Mouse (Mus musculus): ENCODE data around the gene Sema3f.
A peak's percentile ranks its signal among the peaks of the same experiment; 100 is the strongest.

Sema3f gene

DNA sequence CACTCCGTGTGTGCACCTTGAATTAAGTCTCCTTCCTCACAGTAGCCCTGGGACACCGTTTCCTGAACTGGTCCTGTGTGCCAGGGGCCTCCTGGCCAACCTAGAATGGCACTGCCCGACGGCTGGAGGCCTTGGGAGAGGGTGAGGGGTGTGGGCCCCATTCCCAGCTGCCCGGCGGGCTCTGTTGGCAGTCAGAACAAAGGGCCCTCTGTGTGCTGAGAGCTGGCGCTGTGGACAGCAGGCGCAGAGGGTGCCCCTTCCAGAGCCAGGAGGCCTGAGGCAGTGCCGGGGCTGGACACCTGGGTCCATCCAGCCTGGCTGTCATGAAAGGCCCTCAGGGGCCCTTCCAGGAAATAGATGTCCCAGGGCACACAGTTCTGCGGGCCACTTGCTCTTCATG is 50.7 kb downstream of the Sema3f start:
- no peak for DNase-seq

DNA sequence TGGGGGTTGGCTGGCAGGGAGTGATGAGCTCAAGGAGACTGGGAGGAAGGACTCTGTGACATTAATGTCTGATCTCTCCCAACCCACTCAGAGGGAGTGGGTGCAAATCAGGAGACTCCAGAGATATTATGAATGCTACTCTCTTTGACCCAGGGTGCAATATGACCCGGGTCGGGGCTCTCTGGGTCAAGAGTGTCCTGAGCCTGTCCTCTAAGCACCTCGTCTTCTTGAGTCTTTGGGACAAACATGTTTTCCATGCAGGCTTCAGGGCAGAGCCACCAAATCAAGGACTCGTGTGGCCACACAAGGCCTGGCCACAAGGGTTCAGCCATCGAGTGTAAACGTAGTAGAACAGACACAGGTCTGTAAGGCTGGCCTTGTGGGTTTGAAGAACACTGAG is 52.2 kb downstream of the Sema3f start:
- no peak for DNase-seq

DNA sequence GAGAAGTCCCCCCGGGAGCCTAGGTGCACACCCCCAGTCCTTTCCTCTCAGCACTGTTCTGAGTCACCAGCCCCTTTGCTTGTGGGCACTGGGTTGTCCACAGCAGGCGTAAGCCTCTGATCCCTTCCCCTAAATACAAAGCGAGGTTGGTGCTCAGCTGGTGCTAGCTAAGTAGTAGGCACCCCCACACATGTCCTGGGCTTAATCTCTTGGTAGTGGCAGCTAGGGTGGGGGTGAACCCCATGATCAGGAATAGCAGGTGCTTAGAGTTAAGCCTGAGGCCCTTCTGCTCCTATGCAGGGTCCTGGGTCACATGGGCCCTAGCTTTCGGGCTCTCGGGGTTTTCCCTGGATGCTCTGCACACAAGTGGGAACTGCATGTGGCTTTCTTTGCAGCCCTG is 53.1 kb downstream of the Sema3f start:
- no peak for DNase-seq

GRCm38 (mm10) chr9:107654585-107654984 is 55.7 kb downstream of the Sema3f start:
- DNase-seq, result no peak

DNA sequence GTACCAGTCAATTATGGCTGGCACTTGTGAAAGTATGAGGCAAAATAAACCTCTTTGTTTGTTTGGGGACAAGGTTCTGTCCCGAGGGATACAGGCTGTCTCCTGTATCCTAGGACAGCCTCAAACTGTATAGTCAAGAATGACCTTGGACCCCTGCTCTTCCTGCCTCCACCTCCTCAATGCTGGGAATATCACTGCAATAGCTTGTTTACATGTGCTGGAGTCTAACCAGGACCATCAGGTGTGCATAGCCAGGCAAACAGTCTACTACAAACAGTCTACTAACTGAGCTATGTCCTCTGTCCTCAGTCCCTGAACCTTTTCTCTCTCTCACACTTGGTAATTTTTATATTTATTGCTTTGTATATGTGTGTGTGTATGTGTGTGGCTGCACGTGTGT is 56.8 kb downstream of the Sema3f start:
- DNase-seq, result no peak

DNA sequence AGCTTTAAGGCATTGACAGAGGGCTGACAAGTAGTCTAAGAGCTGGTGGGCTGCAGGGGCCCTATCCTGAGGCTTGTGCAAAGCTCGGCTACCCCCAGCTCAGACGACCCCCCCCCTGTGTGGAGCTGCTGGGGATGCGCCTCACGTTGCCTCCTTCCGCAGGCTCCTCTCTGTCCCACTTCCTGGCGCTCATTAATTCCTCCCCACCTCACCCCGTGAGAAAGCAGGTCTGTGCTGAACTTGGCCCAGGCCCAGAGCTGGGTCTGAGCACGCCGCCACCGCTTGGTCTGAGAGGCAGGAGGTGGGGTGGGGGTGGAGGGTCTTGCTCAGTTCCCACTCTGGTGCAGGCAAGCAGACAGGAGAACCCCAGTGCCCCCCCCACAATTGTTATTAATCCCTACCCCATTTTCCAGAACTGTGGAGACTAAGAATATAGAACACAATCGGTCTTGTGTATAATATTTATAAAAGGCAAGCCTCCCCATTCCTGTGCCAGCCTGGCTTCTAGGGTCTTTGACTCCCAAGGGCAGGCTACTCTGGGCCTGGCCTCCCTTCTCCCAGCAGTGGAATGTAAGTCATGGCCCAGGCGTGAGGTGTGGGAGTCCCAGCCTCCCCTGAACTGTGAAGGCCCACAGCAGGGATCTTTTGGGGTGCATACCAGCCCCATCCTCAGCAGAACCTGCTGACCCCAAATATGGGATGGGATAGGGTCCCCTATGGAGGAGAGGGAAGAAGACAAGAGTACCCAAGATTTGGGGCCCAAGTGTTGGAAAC is 59.4 kb downstream of the Sema3f start:
- DNase-seq, result no peak

- no peak for DNase-seq
Observed at GRCm38 (mm10) chr9:107650225-107650624, 60.0 kb downstream of the Sema3f start.

GRCm38 (mm10) chr9:107648767-107649166 is 61.5 kb downstream of the Sema3f start:
- no peak for DNase-seq

DNA sequence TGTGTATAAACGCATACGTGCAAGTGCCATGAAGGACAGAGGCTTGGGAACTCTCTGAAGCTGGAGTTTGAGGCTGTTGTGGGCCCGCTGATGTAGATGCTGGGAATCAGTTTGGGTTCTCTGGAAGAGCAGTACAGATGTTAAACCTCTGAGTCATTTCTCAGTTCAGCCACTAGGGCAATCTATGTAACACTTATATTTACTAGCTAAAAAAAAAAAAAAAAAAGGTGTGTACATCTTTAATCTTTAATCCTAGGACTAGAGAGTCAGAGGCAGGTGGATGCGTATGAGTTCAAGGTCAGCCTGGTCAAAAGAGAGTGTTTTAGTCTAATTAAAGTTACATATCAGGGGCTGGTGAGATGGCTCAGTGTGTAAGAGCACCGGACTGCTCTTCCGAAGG is 63.3 kb downstream of the Sema3f start:
- DNase-seq, result no peak

DNA sequence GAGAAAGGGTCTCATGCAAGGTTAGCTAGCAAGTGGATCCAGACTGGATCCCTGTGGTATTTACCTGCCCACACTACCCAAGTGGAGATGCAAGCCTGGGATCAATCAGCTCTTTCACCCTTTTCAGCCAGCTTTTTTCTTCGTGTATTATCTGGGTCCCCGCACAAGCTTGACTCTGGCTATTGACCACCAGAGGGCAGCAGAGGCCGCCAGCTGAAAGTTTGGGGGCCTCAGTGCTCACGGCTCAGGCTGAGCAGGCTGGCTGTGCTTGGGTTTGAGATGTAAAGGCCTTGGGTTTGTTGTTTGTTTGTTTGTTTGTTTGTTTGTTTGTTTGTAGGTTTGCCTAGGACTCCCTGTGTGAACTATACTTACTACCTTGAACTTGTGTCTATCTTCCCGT is 64.7 kb downstream of the Sema3f start:
- DNase-seq, result peak; percentile 88

- no peak for DNase-seq
Observed at GRCm38 (mm10) chr9:107645153-107645510, 65.1 kb downstream of the Sema3f start.

DNA sequence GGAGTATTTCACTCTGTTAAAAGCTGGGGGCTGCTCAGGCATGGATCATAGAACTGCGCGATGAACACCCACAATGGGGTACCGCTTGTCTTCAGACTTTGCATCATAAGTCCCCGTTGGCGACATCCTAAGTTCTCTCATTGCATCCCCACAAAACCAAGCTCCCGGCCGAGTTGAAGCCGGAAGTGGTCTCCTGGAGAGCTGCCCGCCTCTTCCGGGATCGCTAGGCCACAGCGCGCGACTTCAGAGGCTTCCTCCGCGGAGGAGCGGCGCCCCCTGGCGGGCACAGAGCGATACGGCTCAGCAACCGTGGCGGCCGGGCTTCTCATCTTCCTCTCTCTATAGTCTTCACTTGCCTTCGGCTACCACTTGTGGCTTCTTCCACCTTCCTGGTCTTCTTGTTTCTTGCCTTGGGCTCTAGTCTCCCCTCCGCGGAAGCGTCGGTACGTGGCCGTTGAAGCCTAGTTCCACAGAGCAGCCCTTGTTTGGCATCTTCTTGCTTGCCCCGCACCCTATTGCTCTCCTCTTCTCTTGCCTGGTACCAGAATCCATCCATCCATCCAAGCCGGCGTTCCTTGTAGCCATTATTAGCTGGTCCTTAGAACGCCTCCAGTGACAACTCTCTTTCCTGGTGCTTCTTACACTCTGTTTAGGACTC is 65.7 kb downstream of the Sema3f start:
- DNase-seq, result peak; percentile 96

DNA sequence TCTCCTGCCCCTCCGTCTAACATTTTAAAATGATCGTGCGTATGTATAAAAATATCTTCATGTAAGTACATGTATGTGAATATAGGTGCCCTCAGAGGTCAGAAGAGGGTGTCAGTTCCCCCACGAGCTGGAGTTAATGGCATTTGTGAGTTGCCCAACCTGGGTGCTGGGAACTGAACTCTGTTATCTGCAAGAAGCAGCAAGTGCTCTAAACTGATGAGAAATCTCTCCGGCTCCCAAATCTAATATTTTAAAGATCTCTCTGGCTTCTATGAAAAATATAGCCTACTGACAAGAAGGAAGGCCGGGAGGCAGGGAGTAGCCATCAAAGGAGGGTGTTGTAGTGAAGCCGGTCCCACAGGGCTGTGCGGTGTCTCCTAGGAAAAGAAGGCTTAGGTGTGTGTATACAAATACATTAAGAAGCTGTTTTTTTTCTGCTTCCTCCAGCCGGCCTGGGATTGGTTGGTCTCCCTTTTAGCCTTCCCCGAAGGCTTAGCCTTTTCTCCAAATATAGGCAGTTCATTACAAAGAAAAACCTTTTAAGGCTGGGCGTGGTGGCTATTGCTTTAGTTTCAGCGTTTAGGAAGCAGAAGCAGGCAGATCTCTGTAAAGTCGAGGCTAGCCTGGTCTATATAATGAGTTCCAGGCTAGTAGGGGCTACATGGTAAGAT is 66.6 kb downstream of the Sema3f start:
- no peak for DNase-seq

- DNase-seq, result no peak
Observed at GRCm38 (mm10) chr9:107641666-107642065, 68.6 kb downstream of the Sema3f start.

- peak; percentile 40 for DNase-seq
Observed at GRCm38 (mm10) chr9:107640257-107640772, 70.0 kb downstream of the Sema3f start.

DNA sequence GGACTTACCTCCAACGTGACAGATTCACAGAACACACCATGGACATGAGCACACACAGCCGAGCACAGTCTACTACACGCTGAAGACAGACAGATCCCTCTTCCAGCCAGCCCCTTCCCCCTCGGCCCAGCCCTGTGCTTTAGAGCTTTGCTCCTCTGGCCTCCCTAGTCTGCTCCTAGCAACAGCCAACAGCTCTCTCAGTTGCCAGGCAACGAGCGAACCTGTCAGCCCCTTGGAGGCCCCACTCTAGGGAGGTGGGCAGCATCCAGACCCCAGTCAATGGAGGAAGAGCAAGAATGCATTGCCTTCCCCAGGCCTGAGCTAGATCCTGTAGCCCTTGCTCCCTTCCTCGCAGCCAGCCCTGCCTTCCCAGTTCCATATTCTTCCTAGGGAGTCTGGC is 73.2 kb downstream of the Sema3f start:
- no peak for DNase-seq

GRCm38 (mm10) chr9:107635279-107636028 is 74.8 kb downstream of the Sema3f start, which contains the start of gene Gnai2:
Gene Gnai2, minus strand, starts transcription at chr9:107635367.
- DNase-seq, result peak; percentile 97

GRCm38 (mm10) chr9:107634406-107635278 is 75.6 kb downstream of the Sema3f start:
- no peak for DNase-seq

- DNase-seq, result peak; percentile 31
Observed at GRCm38 (mm10) chr9:107633661-107634405, 76.4 kb downstream of the Sema3f start.

DNA sequence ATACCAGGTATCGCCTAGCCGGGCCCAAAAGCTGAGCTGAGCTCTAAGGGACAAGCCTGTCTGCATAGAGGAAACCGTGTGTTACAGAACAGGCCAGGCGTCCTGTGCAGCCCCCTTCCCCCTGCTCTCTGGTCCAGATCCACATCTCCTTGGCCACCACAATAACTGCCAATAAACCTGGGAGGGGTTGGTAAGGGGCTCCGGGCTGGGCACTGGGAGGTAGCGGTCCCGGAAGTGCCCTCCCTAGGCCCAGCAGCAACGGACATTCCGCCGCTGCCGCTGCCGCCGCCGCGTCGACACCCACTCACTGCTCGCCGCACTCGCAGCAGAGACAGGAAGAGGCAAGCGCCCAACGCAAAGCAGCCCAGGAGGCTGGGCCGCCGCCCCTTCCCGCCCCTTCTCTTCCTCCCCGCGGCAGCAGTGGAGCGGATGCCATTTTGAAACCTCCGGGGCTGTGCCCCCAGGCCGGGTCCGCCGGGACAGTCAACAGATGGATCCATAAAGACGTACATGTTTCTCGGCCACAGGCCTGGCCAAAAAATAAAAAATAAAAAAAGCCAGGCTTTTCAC is 77.1 kb downstream of the Sema3f start:
- DNase-seq, result peak; percentile 87

DNA sequence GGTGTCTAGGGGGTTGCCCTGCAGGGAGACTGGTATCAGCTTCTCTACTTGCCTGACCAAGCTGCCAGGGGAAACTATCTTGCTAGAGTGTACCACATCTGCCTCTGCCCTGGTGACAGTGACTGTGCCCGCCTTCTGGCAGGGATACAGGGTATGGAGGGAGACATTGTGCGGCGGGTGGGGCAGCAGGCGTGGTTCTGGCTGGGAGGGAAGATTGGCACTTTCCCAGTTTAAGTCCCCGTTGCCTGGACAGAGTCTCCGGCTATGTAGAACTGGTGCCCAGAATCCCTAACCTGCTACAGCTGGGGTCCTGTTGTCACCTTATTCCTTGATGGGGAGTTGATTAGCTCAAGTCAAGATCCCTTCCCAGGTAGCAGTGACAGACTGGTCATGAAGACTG is 77.8 kb downstream of the Sema3f start:
- DNase-seq, result peak; percentile 73

Data from lung, postnatal 14 days (tissue).